Mouse (Mus musculus): ENCODE results near the gene Stxbp1. TPM values are rescaled to one million over a fixed set of nuclear protein-coding genes. Genes with fewer than 3 reads are reported as not detected.

Gene Stxbp1
- polyA plus RNA-seq, 1 experiment: 3.2 TPM

- Histone ChIP-seq H3K4me1 (ENCODE audit: control insufficient read depth, insufficient read depth, low read length) (no peaks in the 10 kb centered on the region), H3K27ac (ENCODE audit: control insufficient read depth, insufficient read depth, low read depth, low read length, poor library complexity) (no peak overlapping the region), H3K4me3 (replicated peaks; ENCODE audit: control insufficient read depth, low read depth, low read length) (no peak overlapping the region)
- TF ChIP-seq POLR2A (IDR thresholded peaks at IDR 0.05; ENCODE audit: borderline replicate concordance, control insufficient read depth, low read depth, low read length) (no peak), CTCF (IDR thresholded peaks at IDR 0.05; ENCODE audit: control insufficient read depth, insufficient read depth, low read length) (no peak)
- WGBS: 58% methylated on average over 12 of the region's 12 CpGs
Observed at GRCm38 (mm10) chr2:32771886-32772285, 75.2 kb downstream of the Stxbp1 start.

GRCm38 (mm10) chr2:32769327-32770085 is 77.5 kb downstream of the Stxbp1 start:
- 87% methylated on average over 5 of the region's 5 CpGs for WGBS
- H3K4me1 ChIP-seq (ENCODE audit: control insufficient read depth, insufficient read depth, low read length): no peaks in the 10 kb centered on the region
- H3K4me3 ChIP-seq (replicated peaks; ENCODE audit: control insufficient read depth, low read depth, low read length): no peak overlapping the region
- H3K27ac ChIP-seq (ENCODE audit: control insufficient read depth, insufficient read depth, low read depth, low read length, poor library complexity): no peak overlapping the region
- TF ChIP-seq POLR2A (IDR thresholded peaks at IDR 0.05; ENCODE audit: borderline replicate concordance, control insufficient read depth, low read depth, low read length) (no peak), CTCF (IDR thresholded peaks at IDR 0.05; ENCODE audit: control insufficient read depth, insufficient read depth, low read length) (no peak)

GRCm38 (mm10) chr2:32768661-32769285 is 78.3 kb downstream of the Stxbp1 start:
- Histone ChIP-seq H3K4me3 (replicated peaks; ENCODE audit: control insufficient read depth, low read depth, low read length) (no peak overlapping the region), H3K27ac (ENCODE audit: control insufficient read depth, insufficient read depth, low read depth, low read length, poor library complexity) (no peak overlapping the region; the same call in 1 of the 2 replicates), H3K4me1 (ENCODE audit: control insufficient read depth, insufficient read depth, low read length) (no peaks in the 10 kb centered on the region)
- 58% methylated on average over 19 of the region's 19 CpGs for WGBS
- no peak for TF ChIP-seq CTCF (IDR thresholded peaks at IDR 0.05; ENCODE audit: control insufficient read depth, insufficient read depth, low read length)
- TF ChIP-seq POLR2A (IDR thresholded peaks at IDR 0.05; ENCODE audit: borderline replicate concordance, control insufficient read depth, low read depth, low read length): no peak

- no peak overlapping the region for H3K4me3 ChIP-seq (replicated peaks; ENCODE audit: control insufficient read depth, low read depth, low read length)
- 70% methylated on average over 12 of the region's 12 CpGs for WGBS
- H3K4me1 ChIP-seq (ENCODE audit: control insufficient read depth, insufficient read depth, low read length): no peaks in the 10 kb centered on the region
- H3K27ac ChIP-seq (ENCODE audit: control insufficient read depth, insufficient read depth, low read depth, low read length, poor library complexity): no peak overlapping the region
- TF ChIP-seq CTCF (IDR thresholded peaks at IDR 0.05; ENCODE audit: control insufficient read depth, insufficient read depth, low read length): no peak
- TF ChIP-seq POLR2A (IDR thresholded peaks at IDR 0.05; ENCODE audit: borderline replicate concordance, control insufficient read depth, low read depth, low read length): no peak
Observed at GRCm38 (mm10) chr2:32767241-32767640, 79.8 kb downstream of the Stxbp1 start.

GRCm38 (mm10) chr2:32763353-32763752 is 83.7 kb downstream of the Stxbp1 start:
- H3K4me3 ChIP-seq (replicated peaks; ENCODE audit: control insufficient read depth, low read depth, low read length): no peak overlapping the region
- peak; percentile 24; the same call in 1 of the 2 replicates for TF ChIP-seq CTCF (IDR thresholded peaks at IDR 0.05; ENCODE audit: control insufficient read depth, insufficient read depth, low read length)
- no peak for TF ChIP-seq POLR2A (IDR thresholded peaks at IDR 0.05; ENCODE audit: borderline replicate concordance, control insufficient read depth, low read depth, low read length)
- H3K27ac ChIP-seq (ENCODE audit: control insufficient read depth, insufficient read depth, low read depth, low read length, poor library complexity): no peak overlapping the region
- 66% methylated on average over 3 of the region's 3 CpGs for WGBS
- no peaks in the 10 kb centered on the region for H3K4me1 ChIP-seq (ENCODE audit: control insufficient read depth, insufficient read depth, low read length)

GRCm38 (mm10) chr2:32761859-32762258 is 85.2 kb downstream of the Stxbp1 start:
- H3K4me3 ChIP-seq (replicated peaks; ENCODE audit: control insufficient read depth, low read depth, low read length): no peak overlapping the region
- no peak overlapping the region for H3K27ac ChIP-seq (ENCODE audit: control insufficient read depth, insufficient read depth, low read depth, low read length, poor library complexity)
- WGBS: 85% methylated on average over 4 of the region's 4 CpGs
- no peaks in the 10 kb centered on the region for H3K4me1 ChIP-seq (ENCODE audit: control insufficient read depth, insufficient read depth, low read length)
- TF ChIP-seq CTCF (IDR thresholded peaks at IDR 0.05; ENCODE audit: control insufficient read depth, insufficient read depth, low read length): no peak
- no peak for TF ChIP-seq POLR2A (IDR thresholded peaks at IDR 0.05; ENCODE audit: borderline replicate concordance, control insufficient read depth, low read depth, low read length)

- no peak overlapping the region for H3K27ac ChIP-seq (ENCODE audit: control insufficient read depth, insufficient read depth, low read depth, low read length, poor library complexity)
- no peaks in the 10 kb centered on the region for H3K4me1 ChIP-seq (ENCODE audit: control insufficient read depth, insufficient read depth, low read length)
- no peak overlapping the region for H3K4me3 ChIP-seq (replicated peaks; ENCODE audit: control insufficient read depth, low read depth, low read length)
- TF ChIP-seq CTCF (IDR thresholded peaks at IDR 0.05; ENCODE audit: control insufficient read depth, insufficient read depth, low read length) (no peak), POLR2A (IDR thresholded peaks at IDR 0.05; ENCODE audit: borderline replicate concordance, control insufficient read depth, low read depth, low read length) (no peak)
- WGBS: 88% methylated on average over 14 of the region's 14 CpGs
Observed at GRCm38 (mm10) chr2:32761361-32761760, 85.7 kb downstream of the Stxbp1 start.

- no peak overlapping the region for H3K4me3 ChIP-seq (replicated peaks; ENCODE audit: control insufficient read depth, low read depth, low read length)
- H3K4me1 ChIP-seq (ENCODE audit: control insufficient read depth, insufficient read depth, low read length): no peaks in the 10 kb centered on the region
- no peak overlapping the region for H3K27ac ChIP-seq (ENCODE audit: control insufficient read depth, insufficient read depth, low read depth, low read length, poor library complexity)
- 88% methylated on average over 2 of the region's 2 CpGs for WGBS
- TF ChIP-seq CTCF (IDR thresholded peaks at IDR 0.05; ENCODE audit: control insufficient read depth, insufficient read depth, low read length): no peak
- no peak for TF ChIP-seq POLR2A (IDR thresholded peaks at IDR 0.05; ENCODE audit: borderline replicate concordance, control insufficient read depth, low read depth, low read length)
Observed at GRCm38 (mm10) chr2:32759001-32759400, 88.0 kb downstream of the Stxbp1 start.
